Mouse (Mus musculus): Measurements from ENCODE around the gene Ncor1. TPM values are rescaled to one million over a fixed set of nuclear protein-coding genes. Genes with fewer than 3 reads are reported as not detected.

Gene Ncor1
- polyA plus RNA-seq, 1 experiment = 127 TPM

DNA sequence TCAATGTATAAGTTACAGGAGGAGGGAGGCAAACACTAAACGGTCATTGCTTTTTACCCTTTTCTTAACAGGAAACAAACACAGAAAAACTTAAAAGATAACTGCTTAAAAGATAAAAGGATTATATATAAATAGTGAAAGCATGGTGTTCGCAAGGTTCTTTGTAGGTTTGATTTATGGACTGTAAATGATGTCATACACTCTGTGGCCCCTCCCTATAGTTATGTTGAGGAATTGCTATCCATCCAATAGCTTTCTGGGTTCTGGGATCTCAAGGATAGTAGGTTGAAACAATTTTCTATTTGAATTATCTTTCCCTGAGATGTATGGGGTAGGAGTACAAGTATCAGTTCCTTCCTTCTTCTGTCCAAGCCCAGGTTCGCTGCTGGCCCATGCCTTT lies 138.2 kb downstream of the Ncor1 start:
- no peak for DNase-seq
- no peaks in the 10 kb centered on the region for H3K4me1 ChIP-seq (ENCODE audit: control insufficient read depth, insufficient read depth, low read length)
- peaks cover 26% of the 10 kb centered on the region for H3K36me3 ChIP-seq (ENCODE audit: control insufficient read depth, insufficient read depth, low read length)
- 86% methylated on average over 3 of the region's 3 CpGs for WGBS
- TF ChIP-seq POLR2A (IDR thresholded peaks at IDR 0.05; ENCODE audit: low read depth, low read length) (no peak), CTCF (conservative IDR thresholded peaks at IDR 0.05; ENCODE audit: insufficient read depth, insufficient read length, low read depth, low read length) (no peak)
- no peak overlapping the region for H3K27ac ChIP-seq (ENCODE audit: insufficient read depth, low read depth, low read length)
- no peak overlapping the region for H3K4me3 ChIP-seq (ENCODE audit: insufficient read depth, low read depth, low read length)
- H3K27me3 ChIP-seq (replicated peaks; ENCODE audit: control insufficient read depth, insufficient read depth, low read length) = no peaks in the 10 kb centered on the region

DNA sequence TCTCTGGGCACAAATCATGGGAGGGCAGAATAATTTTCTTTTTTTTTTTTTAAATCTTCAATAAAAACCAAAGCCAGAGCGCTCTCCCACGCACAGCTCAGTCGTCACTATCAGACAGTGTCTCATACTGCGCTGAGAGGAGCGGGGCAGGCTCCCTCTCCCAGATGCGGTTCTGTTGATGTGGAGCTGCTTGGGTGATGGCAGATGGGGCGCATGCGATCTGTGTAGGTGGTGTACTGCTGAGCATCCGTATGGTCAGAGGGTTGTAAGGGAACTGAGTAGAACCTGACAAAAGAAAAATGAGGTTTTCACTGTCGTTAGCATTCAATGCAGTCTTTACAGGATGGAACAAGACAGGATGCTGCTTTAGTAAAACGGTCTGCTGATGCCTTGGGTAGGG lies 140.6 kb downstream of the Ncor1 start:
- no peak for DNase-seq
- no peak overlapping the region for H3K27ac ChIP-seq (ENCODE audit: insufficient read depth, low read depth, low read length)
- H3K4me1 ChIP-seq (ENCODE audit: control insufficient read depth, insufficient read depth, low read length) = no peaks in the 10 kb centered on the region
- 85% methylated on average over 11 of the region's 11 CpGs for WGBS
- H3K36me3 ChIP-seq (ENCODE audit: control insufficient read depth, insufficient read depth, low read length) = peaks cover 29% of the 10 kb centered on the region
- TF ChIP-seq CTCF (conservative IDR thresholded peaks at IDR 0.05; ENCODE audit: insufficient read depth, insufficient read length, low read depth, low read length) (no peak), POLR2A (IDR thresholded peaks at IDR 0.05; ENCODE audit: low read depth, low read length) (no peak)
- no peaks in the 10 kb centered on the region for H3K27me3 ChIP-seq (replicated peaks; ENCODE audit: control insufficient read depth, insufficient read depth, low read length)
- H3K4me3 ChIP-seq (ENCODE audit: insufficient read depth, low read depth, low read length) = no peak overlapping the region

DNA sequence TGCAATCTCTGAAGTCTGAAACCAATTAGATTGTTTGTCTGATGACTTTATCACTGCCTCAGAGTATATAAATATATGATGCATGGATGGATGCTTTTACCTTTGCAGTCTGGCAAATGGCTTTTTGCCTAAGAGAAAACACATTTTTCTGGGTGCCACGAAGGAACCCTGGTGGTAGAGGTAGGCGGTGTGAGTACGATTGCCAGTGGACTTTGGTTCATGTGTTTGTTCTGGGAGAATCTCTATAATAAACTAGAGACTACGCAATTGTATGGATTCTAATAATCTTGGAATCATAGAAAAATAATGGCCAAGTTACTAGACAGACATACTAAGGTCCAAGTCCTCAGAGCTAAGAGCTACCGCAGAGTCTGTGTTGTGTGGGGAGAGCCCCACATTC lies 143.4 kb downstream of the Ncor1 start:
- H3K36me3 ChIP-seq (ENCODE audit: control insufficient read depth, insufficient read depth, low read length) = peaks cover 21% of the 10 kb centered on the region
- no peak for TF ChIP-seq CTCF (conservative IDR thresholded peaks at IDR 0.05; ENCODE audit: insufficient read depth, insufficient read length, low read depth, low read length)
- TF ChIP-seq POLR2A (IDR thresholded peaks at IDR 0.05; ENCODE audit: low read depth, low read length) = no peak

DNA sequence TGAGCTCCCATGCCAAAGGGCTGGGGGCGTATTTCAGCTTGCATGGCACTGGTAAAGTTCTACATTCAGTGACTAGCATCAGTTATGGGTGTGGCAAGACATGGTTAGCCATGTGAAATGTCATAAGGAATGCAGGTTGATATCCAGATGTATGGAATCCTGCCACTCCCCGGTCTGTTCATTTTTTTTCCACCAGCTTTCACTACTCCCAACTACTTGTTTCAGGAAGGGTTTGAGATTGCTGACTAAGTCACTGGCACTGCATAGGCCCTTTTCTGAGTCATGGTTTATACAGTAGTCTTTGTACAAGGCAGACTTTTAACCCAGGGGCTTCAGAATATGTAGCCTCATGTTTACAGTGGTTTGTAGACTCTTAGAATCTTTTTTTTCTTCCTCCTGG lies 149.0 kb downstream of the Ncor1 start:
- TF ChIP-seq POLR2A (IDR thresholded peaks at IDR 0.05; ENCODE audit: low read depth, low read length) (no peak), CTCF (conservative IDR thresholded peaks at IDR 0.05; ENCODE audit: insufficient read depth, insufficient read length, low read depth, low read length) (no peak)
- Histone ChIP-seq H3K27ac (ENCODE audit: insufficient read depth, low read depth, low read length) (no peak overlapping the region), H3K36me3 (ENCODE audit: control insufficient read depth, insufficient read depth, low read length) (peaks cover 10% of the 10 kb centered on the region), H3K4me3 (ENCODE audit: insufficient read depth, low read depth, low read length) (no peak overlapping the region), H3K4me1 (ENCODE audit: control insufficient read depth, insufficient read depth, low read length) (no peaks in the 10 kb centered on the region), H3K27me3 (replicated peaks; ENCODE audit: control insufficient read depth, insufficient read depth, low read length) (no peaks in the 10 kb centered on the region)
- no peak for DNase-seq
- 95% methylated on average over 2 of the region's 2 CpGs for WGBS

More for the DNA sequence above, 143.4 kb downstream of the Ncor1 start:
- WGBS = 92% methylated on average over 5 of the region's 5 CpGs
- no peak overlapping the region for H3K27ac ChIP-seq (ENCODE audit: insufficient read depth, low read depth, low read length)
- DNase-seq = no peak
- H3K27me3 ChIP-seq (replicated peaks; ENCODE audit: control insufficient read depth, insufficient read depth, low read length) = no peaks in the 10 kb centered on the region
- H3K4me3 ChIP-seq (ENCODE audit: insufficient read depth, low read depth, low read length) = no peak overlapping the region
- no peaks in the 10 kb centered on the region for H3K4me1 ChIP-seq (ENCODE audit: control insufficient read depth, insufficient read depth, low read length)

DNA sequence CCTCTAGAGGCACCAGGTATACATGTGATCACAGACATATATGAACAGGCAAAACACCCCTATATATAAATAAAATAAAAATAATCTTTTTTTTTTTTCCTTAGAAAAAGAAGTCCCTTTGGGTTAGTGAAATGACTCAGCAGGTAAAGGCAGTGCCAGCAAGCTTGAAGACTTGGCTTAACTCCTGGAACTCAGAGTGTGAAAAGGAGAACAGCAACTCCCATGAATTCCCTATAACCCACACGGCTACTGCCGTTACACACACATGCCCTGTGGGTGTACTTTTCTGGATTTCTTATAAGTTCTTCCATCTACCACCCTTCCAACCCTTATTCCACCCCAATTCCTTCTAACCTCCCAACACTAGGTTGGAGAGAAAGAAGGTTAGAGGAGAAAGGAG lies 152.5 kb downstream of the Ncor1 start:
- Histone ChIP-seq H3K4me1 (ENCODE audit: control insufficient read depth, insufficient read depth, low read length) (no peaks in the 10 kb centered on the region), H3K27ac (ENCODE audit: insufficient read depth, low read depth, low read length) (no peak overlapping the region), H3K4me3 (ENCODE audit: insufficient read depth, low read depth, low read length) (no peak overlapping the region), H3K36me3 (ENCODE audit: control insufficient read depth, insufficient read depth, low read length) (peaks cover 6% of the 10 kb centered on the region), H3K27me3 (replicated peaks; ENCODE audit: control insufficient read depth, insufficient read depth, low read length) (no peaks in the 10 kb centered on the region)
- no peak for DNase-seq
- 66% methylated on average over 2 of the region's 2 CpGs for WGBS
- TF ChIP-seq CTCF (conservative IDR thresholded peaks at IDR 0.05; ENCODE audit: insufficient read depth, insufficient read length, low read depth, low read length) (no peak), POLR2A (IDR thresholded peaks at IDR 0.05; ENCODE audit: low read depth, low read length) (no peak)

DNA sequence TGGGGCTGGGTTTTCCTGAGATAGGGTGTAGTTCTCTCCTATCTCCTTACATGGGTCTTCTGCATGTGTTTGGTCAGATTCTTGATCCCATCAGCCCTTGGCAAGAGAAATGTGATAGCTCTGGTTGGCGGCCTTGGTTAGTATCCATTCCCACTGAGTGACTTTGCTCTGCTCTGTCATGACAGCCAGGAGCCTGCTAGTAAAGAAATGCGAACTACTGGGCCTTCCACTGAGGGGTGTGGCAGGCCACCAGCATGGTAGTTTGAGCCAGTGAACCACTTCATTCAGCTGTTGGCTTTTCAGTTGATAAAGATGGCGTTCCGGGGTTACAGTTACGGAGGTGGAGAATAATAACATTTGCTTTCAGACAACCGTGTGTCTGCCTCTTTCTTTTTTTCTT lies 159.5 kb downstream of the Ncor1 start:
- TF ChIP-seq POLR2A (IDR thresholded peaks at IDR 0.05; ENCODE audit: low read depth, low read length) (no peak), CTCF (conservative IDR thresholded peaks at IDR 0.05; ENCODE audit: insufficient read depth, insufficient read length, low read depth, low read length) (no peak)
- Histone ChIP-seq H3K4me3 (ENCODE audit: insufficient read depth, low read depth, low read length) (no peak overlapping the region), H3K4me1 (ENCODE audit: control insufficient read depth, insufficient read depth, low read length) (no peaks in the 10 kb centered on the region), H3K27ac (ENCODE audit: insufficient read depth, low read depth, low read length) (no peak overlapping the region), H3K27me3 (replicated peaks; ENCODE audit: control insufficient read depth, insufficient read depth, low read length) (no peaks in the 10 kb centered on the region), H3K36me3 (ENCODE audit: control insufficient read depth, insufficient read depth, low read length) (no peaks in the 10 kb centered on the region; the same call in 1 of the 2 replicates)
- 80% methylated on average over 6 of the region's 6 CpGs for WGBS
- DNase-seq = no peak

GRCm38 (mm10) chr11:62294121-62294520 lies 164.2 kb downstream of the Ncor1 start:
- no peak for DNase-seq
- no peak for TF ChIP-seq POLR2A (IDR thresholded peaks at IDR 0.05; ENCODE audit: low read depth, low read length)
- no peak for TF ChIP-seq CTCF (conservative IDR thresholded peaks at IDR 0.05; ENCODE audit: insufficient read depth, insufficient read length, low read depth, low read length)
- 96% methylated on average over 2 of the region's 2 CpGs for WGBS
- no peaks in the 10 kb centered on the region for H3K4me1 ChIP-seq (ENCODE audit: control insufficient read depth, insufficient read depth, low read length)
- H3K27ac ChIP-seq (ENCODE audit: insufficient read depth, low read depth, low read length) = no peak overlapping the region
- no peaks in the 10 kb centered on the region for H3K27me3 ChIP-seq (replicated peaks; ENCODE audit: control insufficient read depth, insufficient read depth, low read length)
- no peak overlapping the region for H3K4me3 ChIP-seq (ENCODE audit: insufficient read depth, low read depth, low read length)
- H3K36me3 ChIP-seq (ENCODE audit: control insufficient read depth, insufficient read depth, low read length) = no peaks in the 10 kb centered on the region; the same call in 1 of the 2 replicates

- Histone ChIP-seq H3K4me3 (ENCODE audit: insufficient read depth, low read depth, low read length) (no peak overlapping the region), H3K27ac (ENCODE audit: insufficient read depth, low read depth, low read length) (no peak overlapping the region), H3K27me3 (replicated peaks; ENCODE audit: control insufficient read depth, insufficient read depth, low read length) (no peaks in the 10 kb centered on the region), H3K4me1 (ENCODE audit: control insufficient read depth, insufficient read depth, low read length) (no peaks in the 10 kb centered on the region), H3K36me3 (ENCODE audit: control insufficient read depth, insufficient read depth, low read length) (peaks cover 1% of the 10 kb centered on the region)
- 93% methylated on average over 1 of the region's 1 CpGs for WGBS
- DNase-seq = no peak
- no peak for TF ChIP-seq POLR2A (IDR thresholded peaks at IDR 0.05; ENCODE audit: low read depth, low read length)
- TF ChIP-seq CTCF (conservative IDR thresholded peaks at IDR 0.05; ENCODE audit: insufficient read depth, insufficient read length, low read depth, low read length) = no peak
Observed at GRCm38 (mm10) chr11:62287700-62288099, 170.6 kb downstream of the Ncor1 start.

Data from kidney, adult 2 months (tissue).